Mouse (Mus musculus) liver, adult 2 months (tissue): ENCODE measurements around the gene Efnb2. TPM values are rescaled to one million over a fixed set of nuclear protein-coding genes. Genes with fewer than 3 reads are reported as not detected.

Experiments
- DNase-seq: peaks from one replicate; pipeline ENCODE4 v3.0.0-alpha.2; 2011; ENCODE audit warnings: low read depth, low spot score; ENCODE audit errors: extremely low read depth
- H3K27ac ChIP-seq: fragments of 200-500 bp; replicated peaks from 2 replicates; pipeline ENCODE4 v1.5.1; 2012; ENCODE audit warnings: low read depth, mild to moderate bottlenecking, control low read depth, inconsistent platforms, low read length; ENCODE audit not compliant: insufficient read depth
- H3K27me3 ChIP-seq: fragments of 200-500 bp; 2 replicates; pipeline ENCODE4 v1.6.1; 2012; ENCODE audit warnings: mild to moderate bottlenecking, moderate library complexity, low read length, inconsistent platforms; ENCODE audit not compliant: control insufficient read depth, insufficient read depth
- H3K36me3 ChIP-seq: fragments of 200-500 bp; 2 replicates; pipeline ENCODE4 v1.6.1; 2012; ENCODE audit warnings: low read length, inconsistent platforms; ENCODE audit not compliant: control insufficient read depth, insufficient read depth
- H3K4me1 ChIP-seq: fragments of 200-500 bp; 2 replicates; pipeline ENCODE4 v1.6.1; 2011; ENCODE audit warnings: low read length; ENCODE audit not compliant: control insufficient read depth, insufficient read depth
- H3K4me3 ChIP-seq: fragments of 200-500 bp; 2 replicates; pipeline ENCODE4 v1.5.1; 2011; ENCODE audit warnings: low read depth, mild to moderate bottlenecking, control low read depth, low read length, moderate library complexity; ENCODE audit not compliant: insufficient read depth
- H3K79me2 ChIP-seq: fragments of 200-500 bp; 2 replicates; pipeline ENCODE4 v1.6.1; 2012; ENCODE audit warnings: inconsistent platforms, mild to moderate bottlenecking, low read length, moderate library complexity; ENCODE audit not compliant: control insufficient read depth, insufficient read depth
- H3K9ac ChIP-seq: fragments of 200-500 bp; 2 replicates; pipeline ENCODE4 v1.6.1; 2012; ENCODE audit warnings: low read depth, mild to moderate bottlenecking, control low read depth, inconsistent platforms, low read length
- CTCF ChIP-seq: fragments of 200-500 bp; IDR thresholded peaks from 2 replicates; pipeline ENCODE4 v1.5.1; 2011; ENCODE audit warnings: low read depth, low read length, control low read depth
- POLR2A ChIP-seq: fragments of 200-500 bp; IDR thresholded peaks from 2 replicates; pipeline ENCODE4 v1.6.1; 2011; ENCODE audit warnings: low read length, control low read depth; ENCODE audit not compliant: insufficient read depth; ENCODE audit errors: extremely low read depth
- WGBS: fragments of 180-500 bp; shearing (Covaris S2); methylation state at CpG from one replicate; pipeline ENCODE4 v1.1.7; 2018; 5-methylcytosine and 5-hydroxymethylcytosine counted together
- polyA plus RNA-seq: library from polyadenylated mRNA; depleted of rRNA; stranded (reverse); fragments of >200 nt; gene quantifications from 2 replicates; pipeline ENCODE4 v1.2.3, GENCODE M21; 2012
- total RNA-seq: library from RNA; depleted of rRNA; stranded (reverse); fragments of >200 nt; gene quantifications from 2 replicates; pipeline ENCODE4 v1.2.3, GENCODE M21; 2014

Gene Efnb2
- total and polyA plus RNA-seq, 2 experiments: 1.8 to 2.3 TPM

- H3K27ac ChIP-seq: no peak overlapping the region
- no peak overlapping the region for H3K9ac ChIP-seq
- no peaks in the 10 kb centered on the region for H3K36me3 ChIP-seq
- no peaks in the 10 kb centered on the region for H3K79me2 ChIP-seq
- H3K4me3 ChIP-seq: no peak overlapping the region
- TF ChIP-seq POLR2A: no peak
- no peak for TF ChIP-seq CTCF
- H3K4me1 ChIP-seq: no peaks in the 10 kb centered on the region
- WGBS: 54% methylated on average over 6 of the region's 6 CpGs
- DNase-seq: peak; percentile 2
- H3K27me3 ChIP-seq: no peaks in the 10 kb centered on the region
Observed at GRCm38 (mm10) chr8:8576833-8577232, 84.2 kb downstream of the Efnb2 start.

GRCm38 (mm10) chr8:8576286-8576685 is 84.8 kb downstream of the Efnb2 start:
- TF ChIP-seq POLR2A: no peak
- no peak for TF ChIP-seq CTCF
- H3K4me1 ChIP-seq: no peaks in the 10 kb centered on the region
- no peaks in the 10 kb centered on the region for H3K79me2 ChIP-seq
- no peaks in the 10 kb centered on the region for H3K27me3 ChIP-seq
- H3K27ac ChIP-seq: no peak overlapping the region
- no peak overlapping the region for H3K4me3 ChIP-seq
- WGBS: 32% methylated on average over 6 of the region's 6 CpGs
- DNase-seq: no peak
- H3K9ac ChIP-seq: no peak overlapping the region
- H3K36me3 ChIP-seq: no peaks in the 10 kb centered on the region

- H3K79me2 ChIP-seq: no peaks in the 10 kb centered on the region
- no peaks in the 10 kb centered on the region for H3K4me1 ChIP-seq
- DNase-seq: no peak
- no peaks in the 10 kb centered on the region for H3K36me3 ChIP-seq
- no peak overlapping the region for H3K4me3 ChIP-seq
- 88% methylated on average over 19 of the region's 19 CpGs for WGBS
- H3K27ac ChIP-seq: no peak overlapping the region
- H3K9ac ChIP-seq: no peak overlapping the region
- TF ChIP-seq CTCF (no peak), POLR2A (no peak)
- no peaks in the 10 kb centered on the region for H3K27me3 ChIP-seq
Observed at GRCm38 (mm10) chr8:8574521-8575499, 86.2 kb downstream of the Efnb2 start.

GRCm38 (mm10) chr8:8572272-8572671 is 88.8 kb downstream of the Efnb2 start:
- H3K27ac ChIP-seq: no peak overlapping the region
- 53% methylated on average over 5 of the region's 5 CpGs for WGBS

DNA sequence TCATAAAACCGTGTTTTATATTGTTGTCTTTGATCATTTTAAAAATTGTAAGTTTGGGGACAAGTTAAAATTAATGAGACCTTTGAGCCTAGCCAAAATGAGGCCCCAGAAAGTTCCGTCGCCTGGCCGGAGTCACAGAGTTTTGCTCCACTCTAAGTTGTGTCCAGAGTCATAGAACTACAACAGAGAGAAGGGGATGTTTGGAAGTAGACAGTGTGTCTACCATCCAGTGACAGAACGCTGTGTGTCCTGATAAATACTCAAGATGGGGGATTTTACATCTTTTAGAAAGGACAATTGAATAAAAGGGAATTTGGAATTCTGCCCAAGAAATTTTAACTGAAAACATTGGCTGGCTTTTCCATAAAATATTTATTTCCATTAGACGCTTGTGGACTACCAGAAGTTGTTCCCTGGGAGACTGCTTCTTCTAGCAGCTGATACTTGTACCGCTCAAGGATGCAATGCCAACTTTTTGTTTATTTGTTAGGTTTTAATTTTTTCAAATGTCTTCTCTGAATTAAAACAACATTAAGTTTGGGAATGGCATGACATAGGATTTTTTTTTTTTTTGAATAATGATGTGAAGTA is 89.3 kb downstream of the Efnb2 start:
- no peak overlapping the region for H3K9ac ChIP-seq
- H3K79me2 ChIP-seq: no peaks in the 10 kb centered on the region
- no peak overlapping the region for H3K4me3 ChIP-seq
- TF ChIP-seq CTCF (no peak), POLR2A (no peak)
- H3K27me3 ChIP-seq: no peaks in the 10 kb centered on the region
- 83% methylated on average over 7 of the region's 7 CpGs for WGBS
- H3K4me1 ChIP-seq: no peaks in the 10 kb centered on the region
- H3K27ac ChIP-seq: no peak overlapping the region
- no peak for DNase-seq
- H3K36me3 ChIP-seq: no peaks in the 10 kb centered on the region

More at GRCm38 (mm10) chr8:8572272-8572671, 88.8 kb downstream of the Efnb2 start:
- Histone ChIP-seq H3K27me3 (no peaks in the 10 kb centered on the region), H3K79me2 (no peaks in the 10 kb centered on the region), H3K4me3 (no peak overlapping the region), H3K36me3 (no peaks in the 10 kb centered on the region), H3K9ac (no peak overlapping the region), H3K4me1 (no peaks in the 10 kb centered on the region)
- DNase-seq: no peak
- TF ChIP-seq CTCF: no peak
- no peak for TF ChIP-seq POLR2A
